ENCODE assay signal across 23 mouse cellular contexts in genomic region chr1:162312152-162312551, GRCm38 (mm10).
DNase-seq lines count a peak whose midpoint lies in the region; ATAC-seq and TF ChIP-seq lines count a peak whose summit lies in the region.
"Had no signal": no experiment of that assay in that cellular context is flagged by ENCODE, and none has a peak within 500 bp of the region (broad histone marks: within the 10 kb centered on the region; RNA-seq: fewer than 3 reads in every experiment).

No protein-coding gene starts in this region.

- ATAC-seq in embryonic facial prominence, embryonic 15.5 days (ENCODE audit: insufficient number of reproducible peaks, low FRiP score, low TSS enrichment, low read depth) = no peak
- no peak for ATAC-seq in limb, embryonic 14.5 days (ENCODE audit: low FRiP score, low read depth)
- no peak for ATAC-seq in lung, postnatal 0 days
- ATAC-seq in liver, embryonic 11.5 days (replicated peaks; ENCODE audit: low FRiP score) = no peak
- ATAC-seq: forebrain, postnatal 0 days; hindbrain, embryonic 16.5 days; intestine, embryonic 15.5 days; midbrain, embryonic 15.5 days had no signal

- DNase-seq in layer of hippocampus, adult 9-11 months = peak; percentile 55
- no peak for DNase-seq in layer of hippocampus, adult 8-10 months (ENCODE audit: low spot score in 2 of 2)
- DNase-seq in embryonic facial prominence, embryonic 10.5 days (ENCODE audit: low spot score) = no peak
- no peak for DNase-seq in limb, embryonic 14.5 days (ENCODE audit: low spot score)
- no peak for DNase-seq in lung, postnatal 0 days (ENCODE audit: low spot score)
- no peak for DNase-seq in liver, embryonic 11.5 days (ENCODE audit: low spot score)
- DNase-seq: adrenal gland, postnatal 25 days; cerebellum, adult 9-10 months; forebrain, postnatal 0 days; heart, postnatal 4 days; kidney, adult 9 months; kidney, postnatal 14 days; left cerebral cortex, postnatal 4 days; lung, postnatal 4 days had no signal

- no peaks in the 10 kb centered on the region for H3K36me3 ChIP-seq in embryonic facial prominence, embryonic 10.5 days (replicated peaks)
- no peaks in the 10 kb centered on the region for H3K36me3 ChIP-seq in embryonic facial prominence, embryonic 15.5 days
- H3K36me3 ChIP-seq in limb, embryonic 14.5 days (ENCODE audit: control insufficient read depth, insufficient read depth, low read length) = no peaks in the 10 kb centered on the region
- no peaks in the 10 kb centered on the region for H3K36me3 ChIP-seq in lung, postnatal 0 days (ENCODE audit: insufficient read depth, low read length)
- H3K36me3 ChIP-seq in liver, embryonic 11.5 days (ENCODE audit: control insufficient read depth, insufficient read depth, low read length) = no peaks in the 10 kb centered on the region
- H3K36me3 ChIP-seq: heart, embryonic 10.5 days; intestine, embryonic 15.5 days; liver, embryonic 15.5 days; lung, embryonic 15.5 days had no signal

- no peaks in the 10 kb centered on the region for H3K9me3 ChIP-seq in embryonic facial prominence, embryonic 10.5 days
- H3K9me3 ChIP-seq in embryonic facial prominence, embryonic 15.5 days (replicated peaks) = no peaks in the 10 kb centered on the region
- H3K9me3 ChIP-seq in limb, embryonic 14.5 days (ENCODE audit: control insufficient read depth, low read length) = no peaks in the 10 kb centered on the region
- H3K9me3 ChIP-seq in lung, postnatal 0 days (ENCODE audit: low read length) = no peaks in the 10 kb centered on the region
- no peaks in the 10 kb centered on the region for H3K9me3 ChIP-seq in liver, embryonic 11.5 days (ENCODE audit: control insufficient read depth, low read length)
- H3K9me3 ChIP-seq: heart, embryonic 10.5 days; intestine, embryonic 15.5 days; liver, embryonic 15.5 days; lung, embryonic 15.5 days; midbrain, embryonic 15.5 days; neural tube, embryonic 13.5 days had no signal

- no peak overlapping the region for H3K4me3 ChIP-seq in embryonic facial prominence, embryonic 10.5 days
- H3K4me3 ChIP-seq in embryonic facial prominence, embryonic 15.5 days (replicated peaks) = no peak overlapping the region
- no peak overlapping the region for H3K4me3 ChIP-seq in limb, embryonic 14.5 days (replicated peaks; ENCODE audit: low read length)
- H3K4me3 ChIP-seq in lung, postnatal 0 days (ENCODE audit: low read depth, low read length) = no peak overlapping the region
- no peak overlapping the region for H3K4me3 ChIP-seq in liver, embryonic 11.5 days (ENCODE audit: low read depth, low read length)
- H3K4me3 ChIP-seq: heart, embryonic 10.5 days; intestine, embryonic 15.5 days; layer of hippocampus, adult 2 months; liver, embryonic 15.5 days; lung, embryonic 15.5 days; midbrain, embryonic 15.5 days; neural tube, embryonic 13.5 days had no signal

- 84% methylated on average over 7 of the region's 7 CpGs for WGBS in embryonic facial prominence, embryonic 10.5 days
- WGBS in embryonic facial prominence, embryonic 15.5 days = 66% methylated on average over 7 of the region's 7 CpGs
- WGBS in limb, embryonic 14.5 days = 76% methylated on average over 7 of the region's 7 CpGs
- 76% methylated on average over 7 of the region's 7 CpGs for WGBS in lung, postnatal 0 days
- WGBS in liver, embryonic 11.5 days = 59% methylated on average over 7 of the region's 7 CpGs

- no peak for TF ChIP-seq EP300 in lung, postnatal 0 days (IDR thresholded peaks at IDR 0.05)

- no peak for TF ChIP-seq CTCF in lung, postnatal 0 days (IDR thresholded peaks at IDR 0.05)

- TF ChIP-seq POLR2A in limb, embryonic 14.5 days (IDR thresholded peaks at IDR 0.05; ENCODE audit: borderline replicate concordance, extremely low read depth, insufficient read depth, insufficient read length) = no peak

- H3K27me3 ChIP-seq in embryonic facial prominence, embryonic 10.5 days (replicated peaks; ENCODE audit: low read depth, poor library complexity, severe bottlenecking) = no peaks in the 10 kb centered on the region
- no peaks in the 10 kb centered on the region for H3K27me3 ChIP-seq in embryonic facial prominence, embryonic 15.5 days
- no peaks in the 10 kb centered on the region for H3K27me3 ChIP-seq in limb, embryonic 14.5 days (ENCODE audit: control insufficient read depth, insufficient read depth, low read length)
- no peaks in the 10 kb centered on the region for H3K27me3 ChIP-seq in lung, postnatal 0 days (replicated peaks; ENCODE audit: insufficient read depth, low read length)
- H3K27me3 ChIP-seq in liver, embryonic 11.5 days (replicated peaks; ENCODE audit: control insufficient read depth, insufficient read depth, low read length) = no peaks in the 10 kb centered on the region
- H3K27me3 ChIP-seq: intestine, embryonic 15.5 days; liver, embryonic 15.5 days; lung, embryonic 15.5 days; midbrain, embryonic 15.5 days; neural tube, embryonic 13.5 days had no signal

- peaks cover 30% of the 10 kb centered on the region for H3K4me1 ChIP-seq in embryonic facial prominence, embryonic 10.5 days
- H3K4me1 ChIP-seq in embryonic facial prominence, embryonic 15.5 days = peaks cover 21% of the 10 kb centered on the region
- peaks cover 27% of the 10 kb centered on the region for H3K4me1 ChIP-seq in limb, embryonic 14.5 days (ENCODE audit: control insufficient read depth, insufficient read depth, low read length)
- no peaks in the 10 kb centered on the region; the same call in 1 of the 2 replicates for H3K4me1 ChIP-seq in lung, postnatal 0 days (ENCODE audit: insufficient read depth, low read depth, low read length)
- no peaks in the 10 kb centered on the region for H3K4me1 ChIP-seq in liver, embryonic 11.5 days (replicated peaks; ENCODE audit: control insufficient read depth, insufficient read depth, low read length)
- H3K4me1 ChIP-seq: liver, embryonic 15.5 days; lung, embryonic 15.5 days had no signal

- H3K4me2 ChIP-seq in embryonic facial prominence, embryonic 15.5 days (replicated peaks) = no peak overlapping the region
- H3K4me2 ChIP-seq in limb, embryonic 14.5 days (replicated peaks; ENCODE audit: low read depth, low read length, severe bottlenecking) = no peak overlapping the region
- no peak overlapping the region for H3K4me2 ChIP-seq in lung, postnatal 0 days (replicated peaks; ENCODE audit: low read depth, low read length)
- H3K4me2 ChIP-seq in liver, embryonic 11.5 days = no peak overlapping the region
- H3K4me2 ChIP-seq: intestine, embryonic 15.5 days; liver, embryonic 15.5 days; lung, embryonic 15.5 days; midbrain, embryonic 15.5 days; neural tube, embryonic 13.5 days had no signal

- H3K9ac ChIP-seq in embryonic facial prominence, embryonic 15.5 days = no peak overlapping the region
- H3K9ac ChIP-seq in limb, embryonic 14.5 days (ENCODE audit: low read depth, low read length, severe bottlenecking) = no peak overlapping the region
- H3K9ac ChIP-seq in lung, postnatal 0 days (replicated peaks; ENCODE audit: low read depth) = no peak overlapping the region
- no peak overlapping the region for H3K9ac ChIP-seq in liver, embryonic 11.5 days (ENCODE audit: low read depth, low read length)
- H3K9ac ChIP-seq: forebrain, postnatal 0 days; intestine, embryonic 15.5 days; liver, embryonic 15.5 days; lung, embryonic 15.5 days; midbrain, embryonic 15.5 days; neural tube, embryonic 13.5 days had no signal

- peak overlapping the region; percentile 84 for H3K27ac ChIP-seq in embryonic facial prominence, embryonic 10.5 days (replicated peaks)
- peak overlapping the region; percentile 78 for H3K27ac ChIP-seq in embryonic facial prominence, embryonic 15.5 days (replicated peaks)
- peak overlapping the region; percentile 65 for H3K27ac ChIP-seq in limb, embryonic 14.5 days (replicated peaks; ENCODE audit: low read depth, low read length)
- no peak overlapping the region for H3K27ac ChIP-seq in lung, postnatal 0 days (ENCODE audit: low read length)
- no peak overlapping the region for H3K27ac ChIP-seq in liver, embryonic 11.5 days (ENCODE audit: low read depth, low read length)
- H3K27ac ChIP-seq: intestine, embryonic 15.5 days; layer of hippocampus, adult 2 months; liver, embryonic 15.5 days; lung, embryonic 15.5 days; midbrain, embryonic 15.5 days; neural tube, embryonic 13.5 days had no signal

Comparison
In these comparisons a context has a peak if more than half of its experiments do, and no peak if none do; other contexts are left out.
1. H3K27ac ChIP-seq: peak in embryonic facial prominence, embryonic 10.5 days (single experiment), embryonic facial prominence, embryonic 15.5 days (single experiment) and limb, embryonic 14.5 days (single experiment); none in lung, postnatal 0 days (single experiment) and liver, embryonic 11.5 days (single experiment).